Mouse (Mus musculus) erythroid progenitor cell, adult 5-6 weeks (primary cell): ENCODE results near the gene Cdkn1c. TPM values are rescaled to one million over a fixed set of nuclear protein-coding genes. Genes with fewer than 3 reads are reported as not detected.

ENCODE experiments used
- ATAC-seq: replicated peaks from 2 replicates; pipeline ENCODE4 v1.8.0; 2016; ENCODE audit warnings: moderate number of reproducible peaks, mild to moderate bottlenecking, moderate TSS enrichment, inconsistent platforms; ENCODE audit not compliant: poor library complexity, low FRiP score, severe bottlenecking
- total RNA-seq, 2 experiments: library from RNA; stranded (forward) in 1 of 2; stranded (reverse) in 1 of 2; fragments of 150-400 nt in 1 of 2; fragments of 186-747, 209-891 nt in 1 of 2; gene quantifications; 2 replicates each; pipeline versions ENCODE4 v1.2.3 to v1.2.4; 2015 to 2017; ENCODE audit warnings: low replicate concordance in 2 of 2

The Cdkn1c gene
- 14.8 TPM in 1 of 2 replicates, not detected in the other for total RNA-seq (2015; ENCODE audit: low replicate concordance)
- not detected in 2 replicates for total RNA-seq (2017; ENCODE audit: low replicate concordance)

- ATAC-seq: peak; percentile 87
These were observed at the start of gene Cdkn1c for GRCm38 (mm10) chr7:143460874-143461273. Gene Cdkn1c (minus strand): TSS chr7:143461050.

GRCm38 (mm10) chr7:143509566-143509965, 48.7 kb upstream of the Cdkn1c start:
- ATAC-seq: no peak

- peak; percentile 59; the same call in 1 of the 2 replicates for ATAC-seq
These were observed 45.8 kb upstream of the Cdkn1c start for GRCm38 (mm10) chr7:143506675-143507074.

- ATAC-seq: no peak
These were observed 45.4 kb upstream of the Cdkn1c start for GRCm38 (mm10) chr7:143506271-143506670.

GRCm38 (mm10) chr7:143505823-143506222, 45.0 kb upstream of the Cdkn1c start:
- peak; percentile 65; the same call in 1 of the 2 replicates for ATAC-seq

- no peak for ATAC-seq
These were observed 44.6 kb upstream of the Cdkn1c start for GRCm38 (mm10) chr7:143505411-143505810.

GRCm38 (mm10) chr7:143503926-143504325, 43.1 kb upstream of the Cdkn1c start:
- no peak for ATAC-seq

GRCm38 (mm10) chr7:143502418-143503200, 41.8 kb upstream of the Cdkn1c start, which contains the start of gene Phlda2:
Gene Phlda2 (minus strand): TSS chr7:143503150.
- ATAC-seq: no peak

- ATAC-seq: no peak
These were observed 41.0 kb upstream of the Cdkn1c start for GRCm38 (mm10) chr7:143501643-143502417.

GRCm38 (mm10) chr7:143500912-143501311, 40.1 kb upstream of the Cdkn1c start:
- no peak for ATAC-seq

- no peak for ATAC-seq
These were observed 37.7 kb upstream of the Cdkn1c start for GRCm38 (mm10) chr7:143498584-143498983.

GRCm38 (mm10) chr7:143495104-143495961, 34.5 kb upstream of the Cdkn1c start:
- ATAC-seq: no peak

GRCm38 (mm10) chr7:143493616-143494126, 32.8 kb upstream of the Cdkn1c start:
- ATAC-seq: no peak

- ATAC-seq: no peak
These were observed 28.9 kb upstream of the Cdkn1c start for GRCm38 (mm10) chr7:143489735-143490134.

- no peak for ATAC-seq
These were observed 21.7 kb upstream of the Cdkn1c start for GRCm38 (mm10) chr7:143482541-143482940.

GRCm38 (mm10) chr7:143481806-143482387, 21.0 kb upstream of the Cdkn1c start:
- no peak for ATAC-seq

- no peak for ATAC-seq
These were observed 19.6 kb upstream of the Cdkn1c start for GRCm38 (mm10) chr7:143480498-143480897.

- no peak for ATAC-seq
These were observed 16.9 kb upstream of the Cdkn1c start for GRCm38 (mm10) chr7:143477800-143478199.

- ATAC-seq: no peak
These were observed 16.0 kb upstream of the Cdkn1c start for GRCm38 (mm10) chr7:143476702-143477335.
